Mouse (Mus musculus) CH12.LX (cell line): ENCODE results near the gene Tmeff1.

Experiments used
- CTCF ChIP-seq, 2 experiments: IDR thresholded peaks in 1 of 2; conservative IDR thresholded peaks in 1 of 2; 2 replicates each; pipeline ENCODE4 v1.5.1; 2011 to 2012; ENCODE audit warnings: low read depth in 2 of 2, low read length in 2 of 2, improper control_type of control experiment in 1 of 2, inconsistent platforms in 1 of 2, mild to moderate bottlenecking in 1 of 2, moderate library complexity in 1 of 2
- MAX ChIP-seq: IDR thresholded peaks from 2 replicates; pipeline ENCODE4 v1.6.1; 2011; ENCODE audit warnings: low read length, improper control_type of control experiment
- POLR2A ChIP-seq: IDR thresholded peaks from 2 replicates; pipeline ENCODE4 v1.6.1; 2011; ENCODE audit warnings: low read depth, mild to moderate bottlenecking, improper control_type of control experiment, low read length
- USF1 ChIP-seq: IDR thresholded peaks from 2 replicates; pipeline ENCODE4 v1.6.1; 2014; ENCODE audit warnings: low read depth, mild to moderate bottlenecking, inconsistent platforms, low read length, improper control_type of control experiment
- ZMIZ1 ChIP-seq: IDR thresholded peaks from 2 replicates; pipeline ENCODE4 v1.6.1; 2012; ENCODE audit warnings: low read depth, mild to moderate bottlenecking, inconsistent platforms, low read length, improper control_type of control experiment

DNA sequence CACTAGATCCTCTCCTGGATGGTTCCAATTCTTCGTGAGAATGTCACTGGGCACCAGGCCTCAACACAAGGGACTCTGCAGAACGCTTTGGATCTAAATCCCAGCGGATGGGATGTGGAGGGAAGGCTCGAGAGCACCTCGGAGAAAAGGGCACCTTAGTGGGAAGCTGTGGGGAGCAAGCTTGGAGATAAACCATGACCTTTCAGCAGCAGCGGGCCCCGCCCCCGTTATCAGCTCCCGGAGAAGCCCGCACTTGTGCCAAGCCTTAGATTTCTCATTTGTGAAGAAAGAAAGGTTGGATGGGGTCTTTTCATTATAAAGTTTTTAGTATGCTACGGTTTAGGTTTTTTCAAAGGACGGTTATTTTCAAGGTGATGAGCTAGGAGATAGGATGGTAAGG, 39.0 kb upstream of the Tmeff1 start:
- TF ChIP-seq MAX (no peak), CTCF (conservative IDR thresholded peaks at IDR 0.05 in 1 of 2, IDR thresholded peaks at IDR 0.05 in 1 of 2; ENCODE audit: low read depth in 2 of 2, low read length in 2 of 2) (no peak), POLR2A (no peak), USF1 (no peak), ZMIZ1 (no peak)
